Mouse (Mus musculus) MEL-GATA-1-ER (cell line): Measurements from ENCODE around the gene Atmin.

Experiments
- DNase-seq: peaks from one replicate; pipeline ENCODE4 v3.0.0-alpha.2; 2012; ENCODE audit warnings: low read depth; ENCODE audit errors: extremely low read depth

The Atmin gene

GRCm38 (mm10) chr8:116943161-116943554 lies at the start of gene Atmin:
Atmin (plus strand) TSS chr8:116943393.
- no peak for DNase-seq

- no peak for DNase-seq
These were observed 49.3 kb upstream of the Atmin start for GRCm38 (mm10) chr8:116893938-116894337.

- DNase-seq, result no peak
These were observed 47.7 kb upstream of the Atmin start for GRCm38 (mm10) chr8:116895521-116895920.

- DNase-seq, result no peak
These were observed 38.5 kb upstream of the Atmin start for GRCm38 (mm10) chr8:116904736-116905135.

- DNase-seq, result no peak
These were observed 37.9 kb upstream of the Atmin start for GRCm38 (mm10) chr8:116905252-116905651.

GRCm38 (mm10) chr8:116905836-116906235 lies 37.4 kb upstream of the Atmin start:
- DNase-seq, result no peak

GRCm38 (mm10) chr8:116921005-116921336 lies 22.2 kb upstream of the Atmin start:
- no peak for DNase-seq

- DNase-seq, result peak; percentile 83
These were observed 21.7 kb upstream of the Atmin start, which contains the start of the genes Cmc2 and Cenpn for GRCm38 (mm10) chr8:116921337-116922059. Cmc2 (minus strand) TSS chr8:116921455. Cenpn (plus strand) TSS chr8:116921730.

- no peak for DNase-seq
These were observed 21.0 kb upstream of the Atmin start for GRCm38 (mm10) chr8:116922060-116922757.

- peak; percentile 70 for DNase-seq
These were observed 19.7 kb upstream of the Atmin start for GRCm38 (mm10) chr8:116923526-116923925.

GRCm38 (mm10) chr8:116927880-116928279 lies 15.3 kb upstream of the Atmin start:
- DNase-seq, result no peak

- no peak for DNase-seq
These were observed 14.6 kb upstream of the Atmin start for GRCm38 (mm10) chr8:116928588-116928987.

- DNase-seq, result no peak
These were observed 8.2 kb upstream of the Atmin start for GRCm38 (mm10) chr8:116934976-116935375.

- DNase-seq, result no peak
These were observed 7.7 kb upstream of the Atmin start for GRCm38 (mm10) chr8:116935506-116935905.

GRCm38 (mm10) chr8:116942284-116943058 lies 722 bp upstream of the Atmin start:
- DNase-seq, result no peak

GRCm38 (mm10) chr8:116943555-116944384 lies 577 bp downstream of the Atmin start:
- no peak for DNase-seq

- no peak for DNase-seq
These were observed 1.1 kb downstream of the Atmin start for GRCm38 (mm10) chr8:116944385-116944696.

GRCm38 (mm10) chr8:116945169-116945910 lies 2.1 kb downstream of the Atmin start:
- DNase-seq, result no peak

- no peak for DNase-seq
These were observed 3.2 kb downstream of the Atmin start for GRCm38 (mm10) chr8:116946268-116946838.

- no peak for DNase-seq
These were observed 3.7 kb downstream of the Atmin start for GRCm38 (mm10) chr8:116946851-116947250.
